Mouse (Mus musculus): ENCODE data around the gene Cd2bp2. TPM values are rescaled to one million over a fixed set of nuclear protein-coding genes. Genes with fewer than 3 reads are reported as not detected.

Gene Cd2bp2
- polyA plus RNA-seq, 1 experiment from 2014 or later: 29.6 TPM

- Histone ChIP-seq H3K9me3 (ENCODE audit: low read length) (no peaks in the 10 kb centered on the region), H3K27ac (ENCODE audit: low read length) (no peak overlapping the region), H3K4me2 (replicated peaks; ENCODE audit: low read depth, low read length) (no peak overlapping the region), H3K4me1 (ENCODE audit: insufficient read depth, low read depth, low read length) (no peaks in the 10 kb centered on the region; the same call in 1 of the 2 replicates), H3K4me3 (ENCODE audit: low read depth, low read length) (no peak overlapping the region), H3K36me3 (ENCODE audit: insufficient read depth, low read length) (no peaks in the 10 kb centered on the region), H3K9ac (replicated peaks; ENCODE audit: low read depth) (no peak overlapping the region), H3K27me3 (replicated peaks; ENCODE audit: insufficient read depth, low read length) (no peaks in the 10 kb centered on the region)
- ATAC-seq (no peak), DNase-seq (ENCODE audit: low spot score) (no peak)
- TF ChIP-seq EP300 (IDR thresholded peaks at IDR 0.05) (no peak), CTCF (IDR thresholded peaks at IDR 0.05) (no peak)
- WGBS: 65% methylated on average over 6 of the region's 6 CpGs
Measured at GRCm38 (mm10) chr7:127220440-127220839, 24.6 kb upstream of the Cd2bp2 start.

GRCm38 (mm10) chr7:127218670-127219069, 22.8 kb upstream of the Cd2bp2 start:
- Histone ChIP-seq H3K27ac (ENCODE audit: low read length) (no peak overlapping the region), H3K4me1 (ENCODE audit: insufficient read depth, low read depth, low read length) (peaks cover 4% of the 10 kb centered on the region; the same call in 1 of the 2 replicates), H3K4me2 (replicated peaks; ENCODE audit: low read depth, low read length) (no peak overlapping the region), H3K27me3 (replicated peaks; ENCODE audit: insufficient read depth, low read length) (no peaks in the 10 kb centered on the region), H3K9ac (replicated peaks; ENCODE audit: low read depth) (no peak overlapping the region), H3K9me3 (ENCODE audit: low read length) (no peaks in the 10 kb centered on the region), H3K4me3 (ENCODE audit: low read depth, low read length) (no peak overlapping the region), H3K36me3 (ENCODE audit: insufficient read depth, low read length) (no peaks in the 10 kb centered on the region)
- ATAC-seq (no peak), DNase-seq (ENCODE audit: low spot score) (no peak)
- 89% methylated on average over 4 of the region's 4 CpGs for WGBS
- TF ChIP-seq CTCF (IDR thresholded peaks at IDR 0.05) (no peak), EP300 (IDR thresholded peaks at IDR 0.05) (no peak)

- ATAC-seq (no peak), DNase-seq (ENCODE audit: low spot score) (no peak)
- Histone ChIP-seq H3K9me3 (ENCODE audit: low read length) (no peaks in the 10 kb centered on the region), H3K27ac (ENCODE audit: low read length) (no peak overlapping the region), H3K4me1 (ENCODE audit: insufficient read depth, low read depth, low read length) (peaks cover 4% of the 10 kb centered on the region; the same call in 1 of the 2 replicates), H3K9ac (replicated peaks; ENCODE audit: low read depth) (no peak overlapping the region), H3K36me3 (ENCODE audit: insufficient read depth, low read length) (no peaks in the 10 kb centered on the region), H3K4me3 (ENCODE audit: low read depth, low read length) (no peak overlapping the region), H3K27me3 (replicated peaks; ENCODE audit: insufficient read depth, low read length) (no peaks in the 10 kb centered on the region), H3K4me2 (replicated peaks; ENCODE audit: low read depth, low read length) (no peak overlapping the region)
- TF ChIP-seq EP300 (IDR thresholded peaks at IDR 0.05) (no peak), CTCF (IDR thresholded peaks at IDR 0.05) (no peak)
- 45% methylated on average over 10 of the region's 10 CpGs for WGBS
Measured at GRCm38 (mm10) chr7:127217901-127218642, 22.2 kb upstream of the Cd2bp2 start.

- no peak overlapping the region for H3K4me3 ChIP-seq (ENCODE audit: low read depth, low read length)
- H3K4me2 ChIP-seq (replicated peaks; ENCODE audit: low read depth, low read length): no peak overlapping the region
- H3K9me3 ChIP-seq (ENCODE audit: low read length): no peaks in the 10 kb centered on the region
- peaks cover 4% of the 10 kb centered on the region; the same call in 1 of the 2 replicates for H3K4me1 ChIP-seq (ENCODE audit: insufficient read depth, low read depth, low read length)
- TF ChIP-seq EP300 (IDR thresholded peaks at IDR 0.05): no peak
- no peak for TF ChIP-seq CTCF (IDR thresholded peaks at IDR 0.05)
- H3K27me3 ChIP-seq (replicated peaks; ENCODE audit: insufficient read depth, low read length): no peaks in the 10 kb centered on the region
- ATAC-seq (no peak), DNase-seq (ENCODE audit: low spot score) (no peak)
- no peak overlapping the region for H3K9ac ChIP-seq (replicated peaks; ENCODE audit: low read depth)
- no peak overlapping the region for H3K27ac ChIP-seq (ENCODE audit: low read length)
- no peaks in the 10 kb centered on the region for H3K36me3 ChIP-seq (ENCODE audit: insufficient read depth, low read length)
- WGBS: 83% methylated on average over 6 of the region's 6 CpGs
Measured at GRCm38 (mm10) chr7:127217475-127217874, 21.6 kb upstream of the Cd2bp2 start.

GRCm38 (mm10) chr7:127216307-127216706, 20.5 kb upstream of the Cd2bp2 start:
- H3K9me3 ChIP-seq (ENCODE audit: low read length): no peaks in the 10 kb centered on the region
- no peak overlapping the region for H3K27ac ChIP-seq (ENCODE audit: low read length)
- no peaks in the 10 kb centered on the region for H3K36me3 ChIP-seq (ENCODE audit: insufficient read depth, low read length)
- no peaks in the 10 kb centered on the region for H3K27me3 ChIP-seq (replicated peaks; ENCODE audit: insufficient read depth, low read length)
- H3K4me2 ChIP-seq (replicated peaks; ENCODE audit: low read depth, low read length): no peak overlapping the region
- H3K4me3 ChIP-seq (ENCODE audit: low read depth, low read length): no peak overlapping the region
- no peak overlapping the region for H3K9ac ChIP-seq (replicated peaks; ENCODE audit: low read depth)
- no peak for TF ChIP-seq CTCF (IDR thresholded peaks at IDR 0.05)
- no peak for TF ChIP-seq EP300 (IDR thresholded peaks at IDR 0.05)
- WGBS: 75% methylated on average over 5 of the region's 5 CpGs
- ATAC-seq: no peak
- peaks cover 4% of the 10 kb centered on the region; the same call in 1 of the 2 replicates for H3K4me1 ChIP-seq (ENCODE audit: insufficient read depth, low read depth, low read length)
- DNase-seq (ENCODE audit: low spot score): no peak

- TF ChIP-seq EP300 (IDR thresholded peaks at IDR 0.05): no peak
- peak; percentile 93 for TF ChIP-seq CTCF (IDR thresholded peaks at IDR 0.05)
- no peaks in the 10 kb centered on the region for H3K27me3 ChIP-seq (replicated peaks; ENCODE audit: insufficient read depth, low read length)
- WGBS: 27% methylated on average over 33 of the region's 33 CpGs
- no peaks in the 10 kb centered on the region for H3K9me3 ChIP-seq (ENCODE audit: low read length)
- peak overlapping the region; percentile 59 for H3K4me2 ChIP-seq (replicated peaks; ENCODE audit: low read depth, low read length)
- DNase-seq (ENCODE audit: low spot score) (peak; percentile 85), ATAC-seq (peak; percentile 70)
- H3K27ac ChIP-seq (ENCODE audit: low read length): no peak overlapping the region
- peak overlapping the region; percentile 43; the same call in 1 of the 2 replicates for H3K9ac ChIP-seq (replicated peaks; ENCODE audit: low read depth)
- peak overlapping the region; percentile 28 for H3K4me3 ChIP-seq (ENCODE audit: low read depth, low read length)
- H3K36me3 ChIP-seq (ENCODE audit: insufficient read depth, low read length): no peaks in the 10 kb centered on the region
- peaks cover 4% of the 10 kb centered on the region; the same call in 1 of the 2 replicates for H3K4me1 ChIP-seq (ENCODE audit: insufficient read depth, low read depth, low read length)
Measured at GRCm38 (mm10) chr7:127214981-127215871, 19.4 kb upstream of the Cd2bp2 start.
